Mouse (Mus musculus): Measurements from ENCODE around the gene Kcnc1.

DNA sequence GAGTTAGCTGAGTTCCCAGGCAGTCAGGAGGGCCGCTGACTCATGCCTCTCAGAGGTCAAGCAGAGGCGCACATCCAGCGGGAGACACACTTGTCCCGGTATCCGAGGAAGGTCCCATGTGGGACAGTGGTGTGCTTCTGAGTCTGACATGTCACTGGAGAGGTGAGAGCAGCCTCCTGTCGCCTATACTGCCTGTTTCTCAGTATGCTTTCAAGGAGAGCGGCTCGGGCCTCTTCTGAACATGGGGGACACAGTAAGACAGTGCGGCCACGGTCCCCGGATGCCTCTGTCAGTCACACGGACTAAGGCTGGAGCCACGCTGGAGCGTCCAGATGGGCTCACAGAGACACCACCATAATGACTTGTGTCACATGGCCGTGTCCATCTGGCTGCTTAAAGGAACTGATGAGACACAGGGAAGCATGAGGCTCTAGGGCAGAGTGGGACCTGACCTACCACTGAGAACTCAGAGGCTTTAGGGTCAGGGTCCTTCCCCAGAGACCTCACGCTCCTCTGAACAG, 21.9 kb downstream of the Kcnc1 start:
- no peak for TF ChIP-seq CTCF (conservative IDR thresholded peaks at IDR 0.05; ENCODE audit: low read length)
- no peak for TF ChIP-seq NANOG (IDR thresholded peaks at IDR 0.05; ENCODE audit: borderline replicate concordance, low read length)
- TF ChIP-seq POU5F1 (IDR thresholded peaks at IDR 0.05; ENCODE audit: borderline replicate concordance, low read length), result no peak
